Mouse (Mus musculus) limb, embryonic 10.5 days (tissue): ENCODE measurements at regions not wholly inside any gene's neighbourhood (a gene's known extent, or its start where the extent isn't known, plus 50 kb on each side); places are given as distances from the start of the nearest gene placed in this dataset.

Source experiments
- DNase-seq: peaks from one replicate; pipeline ENCODE4 v3.0.0-alpha.2; 2017; ENCODE audit warnings: low spot score
- H3K27ac ChIP-seq: fragments of 300-500 bp; sonication (generic); 2 replicates; pipeline ENCODE4 v1.5.1; 2016; ENCODE audit warnings: mild to moderate bottlenecking
- H3K27me3 ChIP-seq: fragments of 300-500 bp; sonication (generic); 2 replicates; pipeline ENCODE4 v1.6.1; 2016; ENCODE audit warnings: low read depth, mild to moderate bottlenecking; ENCODE audit not compliant: poor library complexity, severe bottlenecking
- H3K36me3 ChIP-seq: fragments of 300-500 bp; sonication (generic); 2 replicates; pipeline ENCODE4 v1.6.1; 2016; ENCODE audit warnings: mild to moderate bottlenecking, moderate library complexity
- H3K4me1 ChIP-seq: fragments of 300-500 bp; sonication (generic); 2 replicates; pipeline ENCODE4 v1.6.1; 2016
- H3K4me3 ChIP-seq: fragments of 300-500 bp; sonication (generic); 2 replicates; pipeline ENCODE4 v1.5.1; 2016; ENCODE audit warnings: mild to moderate bottlenecking, moderate library complexity
- H3K9me3 ChIP-seq: fragments of 300-500 bp; sonication (generic); replicated peaks from 2 replicates; pipeline ENCODE4 v1.6.1; 2016; ENCODE audit warnings: mild to moderate bottlenecking
- WGBS: fragments of 180-500 bp; shearing (Covaris S2); methylation state at CpG from one replicate; pipeline ENCODE4 v1.1.7; 2016; 5-methylcytosine and 5-hydroxymethylcytosine counted together

DNA sequence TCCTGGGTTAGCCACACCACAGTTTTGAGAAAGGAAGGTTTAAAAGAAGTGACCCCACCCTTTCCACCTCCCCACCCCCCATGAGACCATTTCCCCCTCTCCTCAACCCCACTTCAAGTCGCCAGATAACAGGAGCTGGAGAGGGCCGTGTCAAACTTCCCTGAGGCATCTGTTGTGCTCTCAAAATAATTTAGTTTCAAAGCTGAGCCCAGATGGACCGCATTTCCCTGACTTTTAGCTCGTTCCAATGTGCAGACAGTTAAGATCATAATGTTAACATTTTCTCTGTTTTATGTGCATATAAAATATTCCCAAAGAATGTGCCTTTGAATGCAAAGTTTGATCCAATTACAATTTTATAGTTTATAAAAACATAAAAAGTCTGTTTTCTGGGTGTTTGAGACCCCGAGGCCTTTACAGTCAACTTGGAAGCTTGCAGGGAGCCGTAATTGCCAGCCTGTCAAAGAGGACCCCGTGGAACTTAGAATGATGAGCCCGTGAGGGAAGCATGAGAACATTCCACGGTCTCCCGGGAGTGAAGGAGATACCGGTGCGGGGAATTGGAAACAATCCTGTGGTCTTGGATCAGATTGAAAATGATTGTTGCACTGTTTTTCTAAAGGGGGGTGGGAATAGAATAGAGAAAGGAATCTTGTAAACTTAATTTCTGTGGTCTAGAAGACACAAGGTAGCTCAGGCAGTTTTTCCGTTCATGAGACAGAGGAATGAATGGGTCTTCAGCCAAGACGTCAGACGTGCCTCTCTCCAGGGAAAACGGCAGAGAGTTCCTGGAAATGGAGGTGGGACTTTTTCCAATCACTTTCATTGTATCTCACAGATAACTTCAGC is 903.3 kb downstream of the Mrps31 start:
- Histone ChIP-seq H3K9me3 (peaks cover 3% of the 10 kb centered on the region; the same call in 1 of the 2 replicates), H3K4me1 (no peaks in the 10 kb centered on the region), H3K27ac (no peak overlapping the region), H3K27me3 (no peaks in the 10 kb centered on the region), H3K4me3 (no peak overlapping the region), H3K36me3 (no peaks in the 10 kb centered on the region)
- no peak for DNase-seq
- 80% methylated on average over 16 of the region's 16 CpGs for WGBS

DNA sequence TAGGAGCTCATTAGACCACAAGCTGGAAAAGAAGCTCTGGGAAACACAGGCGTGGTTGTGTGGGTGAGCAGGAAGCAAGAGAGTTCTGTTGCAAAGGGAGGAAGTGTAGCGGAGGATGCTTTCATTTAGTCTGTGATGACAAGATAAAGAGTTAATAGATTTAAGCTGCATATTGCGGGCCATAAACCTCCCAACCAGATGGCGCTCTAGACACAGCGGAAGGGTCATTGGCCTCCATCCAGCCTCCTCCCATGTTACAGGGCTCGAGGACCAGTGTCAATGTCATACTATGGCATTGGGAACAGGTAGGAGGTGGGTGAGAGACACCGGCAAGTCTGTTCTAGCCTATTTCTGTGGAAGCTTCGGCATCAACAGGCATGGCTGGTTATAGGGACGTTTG is 908.4 kb downstream of the Mrps31 start:
- 66% methylated on average over 9 of the region's 9 CpGs for WGBS
- Histone ChIP-seq H3K4me3 (no peak overlapping the region), H3K27me3 (no peaks in the 10 kb centered on the region)

GRCm38 (mm10) chr8:23321166-23321565 is 910.0 kb downstream of the Mrps31 start:
- no peaks in the 10 kb centered on the region for H3K27me3 ChIP-seq
- H3K4me1 ChIP-seq: 0 out of 2 replicates have a peak, but pooled peaks cover 4% of the 10 kb centered on the region
- H3K4me3 ChIP-seq: no peak overlapping the region
- no peaks in the 10 kb centered on the region for H3K9me3 ChIP-seq
- DNase-seq: no peak
- WGBS: 37% methylated on average over 5 of the region's 5 CpGs
- no peak overlapping the region for H3K27ac ChIP-seq
- no peaks in the 10 kb centered on the region for H3K36me3 ChIP-seq

More for the DNA sequence above, 908.4 kb downstream of the Mrps31 start:
- Histone ChIP-seq H3K9me3 (no peaks in the 10 kb centered on the region), H3K36me3 (no peaks in the 10 kb centered on the region), H3K27ac (no peak overlapping the region), H3K4me1 (0 out of 2 replicates have a peak, but pooled peaks cover 4% of the 10 kb centered on the region)
- DNase-seq: no peak

DNA sequence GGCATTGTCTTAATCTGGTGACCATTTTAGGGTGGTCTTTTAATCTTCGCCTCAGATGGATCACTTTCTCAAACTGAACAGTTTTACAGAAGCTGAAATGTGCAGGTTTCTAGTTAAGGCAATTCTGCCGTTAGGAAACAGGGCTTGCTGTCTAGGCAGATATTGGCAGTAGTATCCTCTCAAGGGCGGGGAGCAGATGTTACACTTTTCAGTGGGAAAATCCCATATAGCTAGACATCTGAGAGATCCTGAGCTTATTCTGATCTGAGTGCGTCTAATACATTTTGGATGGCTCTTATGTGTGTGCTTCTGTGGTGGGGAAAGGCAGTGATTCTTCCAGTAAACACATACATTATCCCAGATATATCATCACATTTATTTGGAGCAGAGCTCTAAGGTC is 916.1 kb downstream of the Mrps31 start:
- Histone ChIP-seq H3K36me3 (no peaks in the 10 kb centered on the region), H3K4me1 (no peaks in the 10 kb centered on the region), H3K9me3 (no peaks in the 10 kb centered on the region), H3K27me3 (no peaks in the 10 kb centered on the region), H3K4me3 (no peak overlapping the region), H3K27ac (no peak overlapping the region)
- 91% methylated on average over 4 of the region's 4 CpGs for WGBS
- DNase-seq: no peak

- Histone ChIP-seq H3K9me3 (no peaks in the 10 kb centered on the region), H3K4me3 (no peak overlapping the region), H3K4me1 (no peaks in the 10 kb centered on the region), H3K27me3 (no peaks in the 10 kb centered on the region), H3K27ac (no peak overlapping the region), H3K36me3 (no peaks in the 10 kb centered on the region)
- peak; percentile 49 for DNase-seq
- 28% methylated on average over 4 of the region's 4 CpGs for WGBS
These were observed 933.0 kb downstream of the Mrps31 start for GRCm38 (mm10) chr8:23344161-23344560.

GRCm38 (mm10) chr8:23351367-23351930 is 940.3 kb downstream of the Mrps31 start:
- peaks cover 4% of the 10 kb centered on the region; the same call in 1 of the 2 replicates for H3K4me1 ChIP-seq
- H3K9me3 ChIP-seq: no peaks in the 10 kb centered on the region
- no peak overlapping the region for H3K4me3 ChIP-seq
- H3K36me3 ChIP-seq: no peaks in the 10 kb centered on the region
- H3K27ac ChIP-seq: no peak overlapping the region
- H3K27me3 ChIP-seq: no peaks in the 10 kb centered on the region
- no peak for DNase-seq
- 93% methylated on average over 15 of the region's 15 CpGs for WGBS

GRCm38 (mm10) chr8:23352259-23353106 is 941.3 kb downstream of the Mrps31 start:
- no peaks in the 10 kb centered on the region for H3K9me3 ChIP-seq
- peaks cover 4% of the 10 kb centered on the region; the same call in 1 of the 2 replicates for H3K4me1 ChIP-seq
- H3K4me3 ChIP-seq: no peak overlapping the region
- no peaks in the 10 kb centered on the region for H3K36me3 ChIP-seq
- 57% methylated on average over 6 of the region's 6 CpGs for WGBS
- DNase-seq: no peak
- no peaks in the 10 kb centered on the region for H3K27me3 ChIP-seq
- no peak overlapping the region for H3K27ac ChIP-seq

DNA sequence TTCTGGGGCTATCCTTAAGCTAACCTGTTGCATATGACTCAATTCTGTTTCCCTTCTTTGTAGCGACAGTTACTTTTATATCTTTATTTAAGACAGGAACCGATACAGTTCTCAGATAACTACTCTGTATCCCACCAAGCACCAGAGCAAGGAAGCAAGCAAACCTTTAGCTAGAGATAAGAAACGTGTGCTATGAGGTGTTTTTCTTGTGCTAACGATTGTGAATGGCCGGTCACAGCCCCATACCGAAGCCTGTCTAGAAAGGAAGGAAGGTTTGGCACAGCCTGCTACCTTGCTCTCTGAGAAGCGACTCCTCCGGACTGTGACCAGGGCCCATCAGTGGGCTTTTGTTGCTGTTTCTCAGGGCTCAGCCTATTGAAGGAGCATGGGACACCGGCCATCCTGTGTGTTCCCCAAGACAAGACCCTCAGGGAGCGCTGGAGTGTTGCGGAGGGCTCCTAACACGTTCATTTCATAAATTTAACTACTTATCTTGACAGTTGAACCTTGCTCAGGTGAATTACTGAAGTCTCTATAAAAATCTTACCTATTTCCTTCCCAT is 949.0 kb downstream of the Mrps31 start:
- DNase-seq: no peak
- H3K36me3 ChIP-seq: no peaks in the 10 kb centered on the region
- no peaks in the 10 kb centered on the region for H3K9me3 ChIP-seq
- 66% methylated on average over 12 of the region's 12 CpGs for WGBS
- H3K4me1 ChIP-seq: peaks cover 4% of the 10 kb centered on the region; the same call in 1 of the 2 replicates
- no peak overlapping the region for H3K4me3 ChIP-seq
- no peak overlapping the region for H3K27ac ChIP-seq
- no peaks in the 10 kb centered on the region for H3K27me3 ChIP-seq

GRCm38 (mm10) chr8:23360850-23361274 is 949.7 kb downstream of the Mrps31 start:
- WGBS: 22% methylated on average over 9 of the region's 9 CpGs
- Histone ChIP-seq H3K27me3 (no peaks in the 10 kb centered on the region), H3K36me3 (no peaks in the 10 kb centered on the region), H3K4me1 (peaks cover 4% of the 10 kb centered on the region; the same call in 1 of the 2 replicates), H3K9me3 (no peaks in the 10 kb centered on the region), H3K4me3 (no peak overlapping the region), H3K27ac (peak overlapping the region; percentile 72; the same call in 1 of the 2 replicates)
- peak; percentile 38 for DNase-seq
